Mouse (Mus musculus) CH12.LX (cell line): Measurements from ENCODE around the gene Nfx1. TPM values are rescaled to one million over a fixed set of nuclear protein-coding genes. Genes with fewer than 3 reads are reported as not detected.

Experiments used
- DNase-seq: peaks from one replicate; pipeline ENCODE4 v3.0.0-alpha.2; 2013; ENCODE audit errors: extremely low read depth
- H3K27ac ChIP-seq: 2 replicates; pipeline ENCODE4 v1.5.1; 2012; ENCODE audit warnings: low read depth, mild to moderate bottlenecking, control low read depth, moderate library complexity; ENCODE audit not compliant: insufficient read depth
- H3K27me3 ChIP-seq: replicated peaks from 2 replicates; pipeline ENCODE3; 2012; ENCODE audit warnings: inconsistent platforms
- H3K36me3 ChIP-seq, 2 experiments: replicated peaks in 1 of 2; 2 replicates each; pipeline versions ENCODE3 to v1.6.1; 2012; ENCODE audit warnings: inconsistent platforms in 1 of 2, low read length in 1 of 2, mild to moderate bottlenecking in 1 of 2, mixed read lengths in 1 of 2, moderate library complexity in 1 of 2; ENCODE audit not compliant: control insufficient read depth in 1 of 2, insufficient read depth in 1 of 2
- H3K4me1 ChIP-seq, 2 experiments: 2 replicates each; pipeline ENCODE4 v1.6.1; 2012; ENCODE audit warnings: inconsistent platforms in 1 of 2, moderate library complexity in 1 of 2; ENCODE audit not compliant: insufficient read depth in 2 of 2, control insufficient read depth in 1 of 2
- H3K4me2 ChIP-seq: 2 replicates; pipeline ENCODE4 v1.6.1; 2012; ENCODE audit warnings: low read depth, mild to moderate bottlenecking, control low read depth; ENCODE audit not compliant: poor library complexity, insufficient read depth, severe bottlenecking
- H3K4me3 ChIP-seq, 3 experiments: fragments of 150-350 bp in 1 of 3; sonication (generic) in 1 of 3; replicated peaks in 1 of 3; 2 replicates each; pipeline versions ENCODE3 to v1.5.1; 2011 to 2012; ENCODE audit warnings: low read depth in 2 of 3, low read length in 2 of 3, mild to moderate bottlenecking in 2 of 3, moderate library complexity in 2 of 3, control low read depth in 1 of 3, improper control_type of control experiment in 1 of 3, inconsistent platforms in 1 of 3, mixed read lengths in 1 of 3; ENCODE audit not compliant: poor library complexity in 1 of 3
- H3K79me2 ChIP-seq: replicated peaks from 2 replicates; pipeline ENCODE4 v1.6.1; 2012; ENCODE audit warnings: mild to moderate bottlenecking, moderate library complexity; ENCODE audit not compliant: control insufficient read depth, poor library complexity, insufficient read depth, severe bottlenecking; ENCODE audit errors: extremely low read depth
- H3K9ac ChIP-seq: 2 replicates; pipeline ENCODE4 v1.6.1; 2012; ENCODE audit warnings: low read depth, mild to moderate bottlenecking, control low read depth, moderate library complexity; ENCODE audit not compliant: insufficient read depth
- H3K9me3 ChIP-seq: replicated peaks from 2 replicates; pipeline ENCODE3; 2012; ENCODE audit warnings: low read length, inconsistent platforms, mixed read lengths
- CHD1 ChIP-seq: IDR thresholded peaks from 2 replicates; pipeline ENCODE4 v1.6.1; 2012; ENCODE audit warnings: low read depth, low read length, improper control_type of control experiment, inconsistent platforms
- CHD2 ChIP-seq: IDR thresholded peaks from 2 replicates; pipeline ENCODE4 v1.6.1; 2011; ENCODE audit warnings: low read length, improper control_type of control experiment
- CTCF ChIP-seq, 2 experiments: IDR thresholded peaks in 1 of 2; conservative IDR thresholded peaks in 1 of 2; 2 replicates each; pipeline ENCODE4 v1.5.1; 2011 to 2012; ENCODE audit warnings: low read depth in 2 of 2, low read length in 2 of 2, improper control_type of control experiment in 1 of 2, inconsistent platforms in 1 of 2, mild to moderate bottlenecking in 1 of 2, moderate library complexity in 1 of 2
- E2F4 ChIP-seq: IDR thresholded peaks from 2 replicates; pipeline ENCODE4 v1.6.1; 2011; ENCODE audit warnings: low read depth, low read length, improper control_type of control experiment; ENCODE audit not compliant: insufficient replicate concordance
- EP300 ChIP-seq: IDR thresholded peaks from 2 replicates; pipeline ENCODE4 v1.6.1; 2011; ENCODE audit warnings: low read length, improper control_type of control experiment
- ETS1 ChIP-seq: conservative IDR thresholded peaks from 2 replicates; pipeline ENCODE4 v1.6.1; 2012; ENCODE audit warnings: low read depth, mild to moderate bottlenecking, inconsistent platforms, low read length, improper control_type of control experiment, moderate library complexity
- GABPA ChIP-seq: IDR thresholded peaks from 2 replicates; pipeline ENCODE4 v1.6.1; 2012; ENCODE audit warnings: low read depth, low read length, improper control_type of control experiment, inconsistent platforms; ENCODE audit not compliant: insufficient replicate concordance
- IRF4 ChIP-seq: IDR thresholded peaks from 2 replicates; pipeline ENCODE4 v1.6.1; 2014; ENCODE audit warnings: low read depth, mild to moderate bottlenecking, inconsistent platforms, low read length, improper control_type of control experiment
- JUN ChIP-seq: IDR thresholded peaks from 2 replicates; pipeline ENCODE4 v1.6.1; 2011; ENCODE audit warnings: low read depth, mild to moderate bottlenecking, low read length, improper control_type of control experiment, moderate library complexity; ENCODE audit not compliant: insufficient read depth
- KAT2A ChIP-seq: IDR thresholded peaks from 2 replicates; pipeline ENCODE4 v1.6.1; 2012; ENCODE audit warnings: low read length, improper control_type of control experiment, inconsistent platforms; ENCODE audit not compliant: insufficient replicate concordance
- MAFK ChIP-seq: IDR thresholded peaks from 2 replicates; pipeline ENCODE4 v1.6.1; 2011; ENCODE audit warnings: low read length, improper control_type of control experiment; ENCODE audit not compliant: insufficient replicate concordance
- MAX ChIP-seq: IDR thresholded peaks from 2 replicates; pipeline ENCODE4 v1.6.1; 2011; ENCODE audit warnings: low read length, improper control_type of control experiment
- MAZ ChIP-seq: IDR thresholded peaks from 2 replicates; pipeline ENCODE4 v1.6.1; 2012; ENCODE audit warnings: low read depth, mild to moderate bottlenecking, inconsistent platforms, low read length, improper control_type of control experiment, moderate library complexity
- MXI1 ChIP-seq: IDR thresholded peaks from 2 replicates; pipeline ENCODE4 v1.6.1; 2011; ENCODE audit warnings: mild to moderate bottlenecking, low read depth, low read length, improper control_type of control experiment
- NELFE ChIP-seq: IDR thresholded peaks from 2 replicates; pipeline ENCODE4 v1.6.1; 2011; ENCODE audit warnings: low read depth, low read length, improper control_type of control experiment
- RAD21 ChIP-seq: IDR thresholded peaks from 2 replicates; pipeline ENCODE4 v1.6.1; 2011; ENCODE audit warnings: low read depth, mild to moderate bottlenecking, low read length, improper control_type of control experiment, moderate library complexity
- RCOR1 ChIP-seq: conservative IDR thresholded peaks from 2 replicates; pipeline ENCODE4 v1.6.1; 2012; ENCODE audit warnings: low read depth, mild to moderate bottlenecking, inconsistent platforms, low read length, improper control_type of control experiment
- SIN3A ChIP-seq: IDR thresholded peaks from 2 replicates; pipeline ENCODE4 v1.6.1; 2012; ENCODE audit warnings: low read length, improper control_type of control experiment, inconsistent platforms
- SMC3 ChIP-seq: IDR thresholded peaks from 2 replicates; pipeline ENCODE4 v1.6.1; 2011; ENCODE audit warnings: low read depth, low read length, improper control_type of control experiment
- TBP ChIP-seq: conservative IDR thresholded peaks from 2 replicates; pipeline ENCODE4 v1.6.1; 2011; ENCODE audit warnings: low read depth, low read length, improper control_type of control experiment
- UBTF ChIP-seq: IDR thresholded peaks from 2 replicates; pipeline ENCODE4 v1.6.1; 2012; ENCODE audit warnings: low read depth, mild to moderate bottlenecking, inconsistent platforms, low read length, improper control_type of control experiment, moderate library complexity
- ZMIZ1 ChIP-seq: IDR thresholded peaks from 2 replicates; pipeline ENCODE4 v1.6.1; 2012; ENCODE audit warnings: low read depth, mild to moderate bottlenecking, inconsistent platforms, low read length, improper control_type of control experiment
- dilution Hi-C: fragments of 300-500 bp; cut with MboI; formaldehyde crosslinking; loops from 2 replicates; pipeline ENCODE4 v1.14.3; 2020; ENCODE audit warnings: low sequenced_read_pairs; ENCODE audit not compliant: extremely low pct_unique_long_range_greater_than_20kb, extremely low pct_ligation_motif_present
- in situ Hi-C: fragments of 300-500 bp; cut with MboI; formaldehyde crosslinking; loops from 3 replicates; pipeline ENCODE4 v1.14.3; 2019; ENCODE audit warnings: low sequenced_read_pairs, low pct_ligation_motif_present, low pct_unique_long_range_greater_than_20kb, mixed read lengths
- polyA plus RNA-seq: library from polyadenylated mRNA; unstranded; fragments of >175 nt; gene quantifications from 2 replicates; pipeline ENCODE4 v1.2.1, GENCODE M21; 2012; ENCODE audit warnings: low read depth; ENCODE audit not compliant: insufficient read length
- total RNA-seq, 2 experiments: library from RNA; depleted of rRNA; stranded (reverse); fragments of 300-350 nt in 1 of 2; fragments of >200 nt in 1 of 2; gene quantifications; 2 replicates each; pipeline ENCODE4 v1.2.3; 2012 to 2014

Gene Nfx1
- total and polyA plus RNA-seq, 3 experiments, result 55.5 to 89.8 (median 70.5) TPM

DNA sequence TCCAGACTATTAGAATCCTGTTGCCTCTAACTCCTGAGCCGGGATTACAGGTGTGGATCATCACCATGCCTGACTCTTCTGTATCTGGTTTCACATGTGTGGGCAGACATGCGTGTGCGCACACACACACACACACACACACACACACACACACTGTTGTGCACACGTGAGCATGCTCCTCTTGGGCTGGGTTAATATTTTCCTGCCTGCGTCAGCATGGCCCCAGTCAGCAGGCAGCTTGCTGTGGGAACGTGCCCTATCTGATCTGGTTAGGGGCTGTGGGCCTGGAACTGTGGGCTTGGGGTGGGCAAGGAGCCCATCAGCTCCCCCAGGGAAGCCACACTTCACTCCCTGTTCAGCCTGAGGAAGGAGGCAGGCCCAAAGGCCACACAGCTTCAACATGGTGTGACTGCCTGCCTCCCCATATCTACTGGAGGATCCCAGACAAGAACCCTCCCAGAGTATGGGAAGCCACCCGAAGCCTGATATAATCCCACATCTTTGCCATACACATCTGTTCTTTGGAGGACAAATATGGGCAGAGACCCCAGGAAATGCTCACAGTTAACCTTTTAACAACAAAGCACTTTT, 86.1 kb downstream of the Nfx1 start:
- Histone ChIP-seq H3K4me3 (no peak overlapping the region), H3K9ac (no peak overlapping the region), H3K36me3 (no peaks in the 10 kb centered on the region), H3K4me2 (no peak overlapping the region), H3K79me2 (no peaks in the 10 kb centered on the region), H3K4me1 (no peaks in the 10 kb centered on the region; a peak in 1 of 4 replicates), H3K27ac (no peak overlapping the region; the same call in 1 of the 2 replicates), H3K27me3 (peaks cover 7% of the 10 kb centered on the region), H3K9me3 (no peaks in the 10 kb centered on the region)
- dilution Hi-C loops (no loop called here), in situ Hi-C loops (no loop called here)
- no peak for DNase-seq
- TF ChIP-seq MAFK (no peak), ZMIZ1 (no peak), IRF4 (no peak), E2F4 (no peak), MXI1 (no peak), KAT2A (no peak), RCOR1 (no peak), SIN3A (no peak), RAD21 (no peak), TBP (no peak), SMC3 (no peak), CHD1 (no peak), JUN (no peak), MAX (no peak), CTCF (conservative IDR thresholded peaks at IDR 0.05 in 1 of 2, IDR thresholded peaks at IDR 0.05 in 1 of 2; ENCODE audit: low read depth in 2 of 2, low read length in 2 of 2) (no peak)

DNA sequence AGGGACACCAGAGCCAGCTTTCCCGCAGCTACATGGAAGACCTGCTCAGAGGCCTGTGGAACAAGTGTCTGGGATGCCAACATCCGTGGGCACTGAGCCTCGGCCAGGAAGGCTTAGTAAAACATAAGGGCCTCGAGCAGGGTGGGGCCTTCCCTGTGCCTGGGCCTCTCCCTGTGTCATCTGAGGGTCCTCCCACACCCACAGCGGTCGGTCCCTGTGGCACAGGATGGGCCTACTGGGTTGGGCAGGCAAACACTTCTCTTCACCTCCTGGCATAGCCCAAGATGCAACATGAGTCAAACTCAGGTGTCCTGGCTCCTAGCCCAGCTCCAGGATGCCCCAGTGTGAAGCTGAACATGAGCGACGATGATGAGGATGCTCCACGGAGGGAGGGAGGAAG, 86.7 kb downstream of the Nfx1 start:
- no peak overlapping the region for H3K4me2 ChIP-seq
- no peak overlapping the region for H3K4me3 ChIP-seq
- H3K27me3 ChIP-seq, result peaks cover 11% of the 10 kb centered on the region

More for the DNA sequence above, 86.7 kb downstream of the Nfx1 start:
- no peak for DNase-seq
- Histone ChIP-seq H3K9me3 (no peaks in the 10 kb centered on the region), H3K9ac (no peak overlapping the region), H3K36me3 (no peaks in the 10 kb centered on the region), H3K27ac (no peak overlapping the region), H3K4me1 (no peaks in the 10 kb centered on the region; a peak in 1 of 4 replicates), H3K79me2 (no peaks in the 10 kb centered on the region)
- in situ Hi-C loops, result no loop called here
- dilution Hi-C loops, result no loop called here
- TF ChIP-seq IRF4 (no peak), NELFE (no peak), E2F4 (no peak), MXI1 (no peak), EP300 (no peak), MAFK (no peak), GABPA (no peak), TBP (no peak), KAT2A (no peak), CTCF (conservative IDR thresholded peaks at IDR 0.05 in 1 of 2, IDR thresholded peaks at IDR 0.05 in 1 of 2; ENCODE audit: low read depth in 2 of 2, low read length in 2 of 2) (no peak), MAZ (no peak), CHD2 (no peak), ZMIZ1 (no peak), JUN (no peak), ETS1 (no peak), UBTF (no peak)
- TF ChIP-seq, all 38 proteins: peak for 0
